Mouse (Mus musculus) stomach, postnatal 0 days (tissue): ENCODE data around the gene Tsga10.

Experiments used
- CTCF ChIP-seq: IDR thresholded peaks from 2 replicates; pipeline ENCODE4 v1.5.1; 2016; ENCODE audit warnings: antibody characterized with exemption, low read depth, mild to moderate bottlenecking, moderate library complexity
- EP300 ChIP-seq: optimal IDR thresholded peaks from 2 replicates; pipeline ENCODE3; 2016; ENCODE audit warnings: antibody characterized with exemption

- no peak for TF ChIP-seq CTCF
- no peak for TF ChIP-seq EP300
These were observed 19.4 kb downstream of the Tsga10 start for GRCm38 (mm10) chr1:37846878-37847277.
